Mouse (Mus musculus): ENCODE measurements around the gene Dapk2.

Gene Dapk2

DNA sequence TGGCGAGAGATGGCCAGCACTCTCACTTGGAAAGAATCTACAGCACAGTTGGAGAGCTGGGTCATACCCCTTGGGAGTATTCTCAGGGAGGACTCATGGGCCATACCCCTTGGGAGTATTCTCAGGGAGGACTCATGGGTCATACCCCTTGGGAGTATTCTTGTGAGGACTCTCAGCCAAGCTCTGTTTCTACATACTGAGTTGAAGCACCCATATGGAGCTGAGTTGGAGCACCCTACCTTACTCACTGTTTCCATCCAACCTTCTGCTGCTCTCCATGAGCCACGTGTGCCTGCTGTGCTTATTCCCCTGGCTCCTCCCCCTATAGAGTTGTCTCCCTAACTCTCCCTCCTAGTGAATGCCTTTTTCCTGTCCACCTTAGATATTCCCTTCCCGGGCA lies 148.4 kb downstream of the Dapk2 start:
- no peak for DNase-seq (ENCODE audit: low spot score in 2 of 2)

DNA sequence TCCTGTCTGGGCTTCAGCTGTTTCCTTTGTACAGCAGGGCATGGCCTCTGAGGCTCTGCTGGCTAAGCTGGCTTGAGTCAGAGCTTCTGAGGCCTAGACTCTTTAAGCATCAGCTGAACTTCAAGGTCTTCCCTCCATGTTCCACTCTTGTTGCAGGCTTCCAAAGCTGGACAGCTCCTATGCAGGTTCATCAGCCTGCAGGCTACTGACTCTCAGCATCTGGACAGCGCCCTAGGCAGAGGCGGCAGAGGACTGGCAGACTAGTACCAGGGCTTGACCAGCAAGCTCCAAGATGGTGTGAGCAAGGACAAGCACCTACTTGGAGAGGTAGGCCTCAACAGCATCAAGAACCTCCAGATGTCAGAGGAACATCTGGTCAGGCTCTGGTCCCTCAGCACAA lies 149.3 kb downstream of the Dapk2 start:
- no peak for DNase-seq (ENCODE audit: low spot score in 2 of 2)

DNA sequence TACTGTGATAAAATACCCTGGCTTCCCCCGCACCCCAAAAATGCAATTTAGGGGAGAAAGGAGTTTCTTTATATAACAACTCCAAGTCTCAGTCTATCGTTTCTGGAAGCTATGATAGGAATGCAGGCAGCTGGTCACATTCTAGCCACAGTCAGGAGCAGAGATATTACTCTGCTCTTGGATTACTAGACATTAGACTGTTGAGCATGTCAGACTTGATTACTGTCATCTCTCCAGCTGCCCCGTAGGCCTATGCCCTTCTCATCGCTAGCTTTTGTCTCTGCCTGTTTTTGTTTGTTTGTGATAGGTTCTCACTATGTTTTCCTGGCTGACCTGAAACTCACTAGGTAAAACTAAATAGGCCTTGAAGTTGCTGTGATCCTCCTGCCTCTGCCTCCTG lies 150.7 kb downstream of the Dapk2 start:
- DNase-seq (ENCODE audit: low spot score in 2 of 2), result no peak

DNA sequence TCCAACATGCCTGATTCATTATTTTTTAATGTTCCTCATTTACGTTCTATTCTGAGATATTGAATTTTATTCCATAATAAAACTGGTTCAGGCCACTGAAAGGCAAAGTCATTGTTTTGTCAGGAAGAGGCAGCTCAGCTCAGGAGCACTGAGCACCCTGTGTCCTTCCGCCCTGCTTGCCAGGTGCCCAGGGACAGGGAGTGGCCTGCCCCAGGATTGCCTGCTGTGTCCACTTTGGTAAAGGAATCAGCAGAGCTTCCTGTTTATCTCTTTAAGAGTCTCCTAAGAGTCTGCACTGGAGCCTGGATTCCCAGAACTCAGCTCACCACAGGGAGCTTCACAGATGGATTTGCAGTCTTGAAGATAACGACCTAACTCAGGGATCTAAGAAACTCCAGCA lies 153.4 kb downstream of the Dapk2 start:
- DNase-seq (ENCODE audit: low spot score in 2 of 2), result no peak

DNA sequence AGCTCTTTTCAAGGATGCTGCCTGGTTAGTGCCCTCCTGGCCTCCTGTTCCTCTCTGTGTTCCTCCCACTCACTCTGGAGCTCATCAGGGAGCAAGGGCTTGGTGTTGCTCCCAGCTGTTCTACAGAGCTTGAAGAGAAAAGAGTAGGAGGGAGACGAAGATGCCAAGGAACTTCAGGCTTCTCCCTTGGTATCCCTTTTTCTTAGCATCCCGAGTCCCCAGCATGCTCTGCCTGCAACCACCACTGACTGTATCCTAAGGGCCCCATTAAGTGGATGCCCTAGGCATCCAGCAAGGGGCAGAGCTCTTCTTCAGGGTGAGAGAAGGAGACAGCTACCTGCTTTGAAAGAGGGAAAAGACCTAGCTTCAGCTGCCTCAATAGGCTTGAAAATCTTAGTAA lies 158.6 kb downstream of the Dapk2 start:
- DNase-seq (ENCODE audit: low spot score in 2 of 2), result no peak
